Mouse (Mus musculus): Measurements from ENCODE around the gene Peg10.

The Peg10 gene

GRCm38 (mm10) chr6:4746696-4747439 is at the start of gene Peg10, which contains the start of gene Sgce:
Gene Peg10, plus strand, starts transcription at chr6:4747306.
Gene Sgce, minus strand, starts transcription at chr6:4747207.
- peak; percentile 81 for DNase-seq

- DNase-seq: no peak
These were observed 45.5 kb upstream of the Peg10 start for GRCm38 (mm10) chr6:4701641-4702040.

- no peak for DNase-seq
These were observed 43.2 kb upstream of the Peg10 start for GRCm38 (mm10) chr6:4703908-4704307.

GRCm38 (mm10) chr6:4706415-4706814 is 40.7 kb upstream of the Peg10 start:
- DNase-seq: no peak

- no peak for DNase-seq
These were observed 38.1 kb upstream of the Peg10 start for GRCm38 (mm10) chr6:4708971-4709370.

- no peak for DNase-seq
These were observed 30.9 kb upstream of the Peg10 start for GRCm38 (mm10) chr6:4716171-4716570.

GRCm38 (mm10) chr6:4717344-4717743 is 29.8 kb upstream of the Peg10 start:
- no peak for DNase-seq

GRCm38 (mm10) chr6:4722142-4722541 is 25.0 kb upstream of the Peg10 start:
- DNase-seq: no peak

GRCm38 (mm10) chr6:4722739-4723138 is 24.4 kb upstream of the Peg10 start:
- no peak for DNase-seq

- DNase-seq: no peak
These were observed 22.9 kb upstream of the Peg10 start for GRCm38 (mm10) chr6:4723998-4724757.

- no peak for DNase-seq
These were observed 18.8 kb upstream of the Peg10 start for GRCm38 (mm10) chr6:4728305-4728704.

- DNase-seq: no peak
These were observed 15.4 kb upstream of the Peg10 start for GRCm38 (mm10) chr6:4731675-4732074.

GRCm38 (mm10) chr6:4733208-4733607 is 13.9 kb upstream of the Peg10 start:
- no peak for DNase-seq

- no peak for DNase-seq
These were observed 10.7 kb upstream of the Peg10 start for GRCm38 (mm10) chr6:4736372-4736771.

- no peak for DNase-seq
These were observed 9.0 kb upstream of the Peg10 start for GRCm38 (mm10) chr6:4738034-4738629.

- DNase-seq: no peak
These were observed 8.4 kb upstream of the Peg10 start for GRCm38 (mm10) chr6:4738717-4739116.

- DNase-seq: no peak
These were observed 7.4 kb upstream of the Peg10 start for GRCm38 (mm10) chr6:4739522-4740355.

- peak; percentile 12 for DNase-seq
These were observed 6.6 kb upstream of the Peg10 start for GRCm38 (mm10) chr6:4740511-4740910.

GRCm38 (mm10) chr6:4746036-4746695 is 940 bp upstream of the Peg10 start:
- DNase-seq: no peak

- peak; percentile 37 for DNase-seq
These were observed 785 bp downstream of the Peg10 start for GRCm38 (mm10) chr6:4747677-4748505.

- peak; percentile 51 for DNase-seq
These were observed 1.4 kb downstream of the Peg10 start for GRCm38 (mm10) chr6:4748506-4748961.

All from right cerebral cortex, postnatal 14 days (tissue).